In genomic region chr15:102521480-102521879, GRCm38 (mm10) we compare ENCODE assay signal across 20 mouse cellular contexts. TPM values are rescaled to one million over a fixed set of nuclear protein-coding genes. Genes with fewer than 3 reads are reported as not detected.
"Had no signal": no experiment of that assay in that cellular context is flagged by ENCODE, and none has a peak within 500 bp of the region (broad histone marks: within the 10 kb centered on the region; RNA-seq: fewer than 3 reads in every experiment).

No protein-coding gene starts in this region.

- ATAC-seq: midbrain, embryonic 15.5 days had no signal

- DNase-seq: kidney, postnatal 10 days; kidney, postnatal 4 days; lung, postnatal 14 days; retina, postnatal 1 day; right cerebral cortex, postnatal 4 days; spleen, adult 18-20 months; thymus, adult 18-20 months; thymus, postnatal 14 days had no signal

- H3K9me3 ChIP-seq: limb, embryonic 12.5 days; lung, embryonic 15.5 days; midbrain, embryonic 10.5 days; midbrain, embryonic 15.5 days; neural tube, embryonic 13.5 days had no signal

- H3K9ac ChIP-seq: lung, embryonic 15.5 days; midbrain, embryonic 15.5 days had no signal

- H3K4me3 ChIP-seq: layer of hippocampus, adult 2 months; limb, embryonic 12.5 days; lung, embryonic 15.5 days; midbrain, embryonic 10.5 days; midbrain, embryonic 15.5 days; neural tube, embryonic 13.5 days had no signal

- H3K4me2 ChIP-seq: limb, embryonic 12.5 days; lung, embryonic 15.5 days; midbrain, embryonic 15.5 days; neural tube, embryonic 13.5 days had no signal

- H3K27me3 ChIP-seq: limb, embryonic 12.5 days; lung, embryonic 15.5 days; midbrain, embryonic 15.5 days; neural tube, embryonic 13.5 days had no signal

- H3K27ac ChIP-seq: layer of hippocampus, adult 2 months; limb, embryonic 12.5 days; lung, embryonic 15.5 days; midbrain, embryonic 10.5 days; midbrain, embryonic 15.5 days; neural tube, embryonic 13.5 days had no signal

RNA-seq across cellular contexts. Expression of gene Gm10337, which starts 18.0 kb away (rescaled TPM):
- total RNA-seq: layer of hippocampus, adult 2 months; layer of hippocampus, postnatal 10 days; left cerebral cortex, postnatal 36 days; liver, adult 2 months had no signal
- polyA plus RNA-seq: kidney, embryonic 14.5 days; limb, embryonic 12.5 days; liver, adult 2 months; liver, embryonic 16.5 days; lung, embryonic 15.5 days; macrophage; midbrain, embryonic 10.5 days had no signal
